Mouse (Mus musculus): ENCODE data around the gene Dnajc7. TPM values are rescaled to one million over a fixed set of nuclear protein-coding genes. Genes with fewer than 3 reads are reported as not detected.

The Dnajc7 gene
- polyA plus RNA-seq, 1 experiment from 2014 or later: 91.9 TPM

DNA sequence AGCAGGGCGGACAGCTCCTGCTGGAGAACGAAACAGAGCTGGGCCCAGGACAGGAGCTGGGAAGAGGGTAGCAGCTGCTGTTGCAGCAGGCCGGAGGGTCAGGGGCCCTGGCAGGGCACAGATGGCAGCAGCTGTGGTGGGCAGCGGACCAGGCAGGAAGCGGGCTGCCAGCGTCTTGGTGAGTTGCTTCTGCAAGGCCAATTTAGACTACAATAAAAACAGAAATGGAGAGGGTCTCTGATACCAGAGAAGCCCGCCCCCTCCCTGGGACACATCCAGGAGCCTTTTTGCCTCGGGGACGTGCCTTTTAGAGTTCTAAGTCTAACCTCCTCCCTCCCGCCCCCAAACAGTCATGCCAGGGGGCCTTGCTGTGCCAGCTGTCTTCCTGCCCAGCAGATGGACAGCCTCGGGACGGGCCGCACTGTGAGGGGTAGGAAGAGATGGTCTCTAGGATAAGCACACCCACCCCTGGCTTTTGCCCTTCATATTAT lies 8.9 kb upstream of the Dnajc7 start:
- Histone ChIP-seq H3K9me3 (ENCODE audit: control insufficient read depth, low read length) (no peaks in the 10 kb centered on the region), H3K4me1 (replicated peaks; ENCODE audit: control insufficient read depth, insufficient read depth) (no peaks in the 10 kb centered on the region; the same call in 1 of the 2 replicates), H3K36me3 (ENCODE audit: control insufficient read depth, insufficient read depth, low read length) (peaks cover 10% of the 10 kb centered on the region), H3K9ac (ENCODE audit: low read length) (no peak overlapping the region; the same call in 1 of the 2 replicates), H3K4me2 (replicated peaks; ENCODE audit: low read depth) (no peak overlapping the region), H3K27me3 (ENCODE audit: control insufficient read depth, insufficient read depth, low read length) (no peaks in the 10 kb centered on the region), H3K4me3 (ENCODE audit: low read depth, low read length) (no peak overlapping the region), H3K27ac (replicated peaks) (no peak overlapping the region)
- ATAC-seq (ENCODE audit: low FRiP score, low TSS enrichment) (no peak), DNase-seq (ENCODE audit: low spot score) (no peak)
- TF ChIP-seq CTCF (IDR thresholded peaks at IDR 0.05; ENCODE audit: low read depth) (no peak), EP300 (optimal IDR thresholded peaks at IDR 0.05) (no peak)
- 54% methylated on average over 13 of the region's 13 CpGs for WGBS

DNA sequence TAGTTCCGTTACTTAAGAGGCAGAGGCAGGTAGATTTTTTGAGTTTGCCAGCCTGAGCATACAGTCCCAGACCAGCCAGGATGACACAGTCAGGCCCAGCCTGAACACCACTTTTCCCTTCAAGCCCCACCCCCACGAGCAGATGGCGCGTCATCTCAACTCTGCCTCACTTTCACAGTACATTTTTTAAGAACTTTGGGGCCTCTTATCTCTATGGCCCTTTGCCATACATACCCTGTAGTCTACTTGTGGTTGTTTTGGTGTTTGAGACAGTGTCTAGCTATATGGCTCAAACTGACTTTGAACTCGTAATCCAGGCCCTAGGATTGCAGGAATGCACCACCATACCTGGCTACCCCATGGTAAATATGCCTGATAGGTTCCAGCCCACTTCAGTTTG lies 8.1 kb upstream of the Dnajc7 start:
- WGBS: 91% methylated on average over 5 of the region's 5 CpGs
- no peak for DNase-seq (ENCODE audit: low spot score)

DNA sequence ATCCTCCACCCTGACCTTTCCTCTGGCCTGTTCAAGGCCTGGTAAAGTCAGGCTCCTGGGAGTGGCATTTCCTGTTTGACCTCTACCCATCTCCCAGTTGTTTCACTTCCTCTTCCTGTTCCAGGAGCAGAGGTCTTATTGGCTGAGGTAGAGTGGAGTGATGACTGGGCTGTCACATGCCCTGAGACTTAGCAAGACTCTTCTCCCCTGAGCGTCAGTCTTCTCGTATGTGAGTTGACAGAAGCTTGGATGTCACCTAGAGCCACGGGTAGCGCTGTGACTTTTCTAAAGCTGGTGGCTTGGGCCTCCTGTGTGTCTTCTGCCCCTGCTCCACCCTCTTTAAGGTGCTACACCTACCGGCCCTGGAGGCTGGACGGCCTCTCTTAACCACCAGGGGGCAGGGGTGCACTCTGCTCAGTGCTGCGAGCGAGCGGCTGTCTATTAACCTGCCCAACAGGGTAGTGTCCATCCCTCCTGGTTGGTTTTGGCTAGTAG lies 6.8 kb upstream of the Dnajc7 start:
- peak; percentile 95 for TF ChIP-seq CTCF (IDR thresholded peaks at IDR 0.05; ENCODE audit: low read depth)
- no peak for TF ChIP-seq EP300 (optimal IDR thresholded peaks at IDR 0.05)
- WGBS: 19% methylated on average over 9 of the region's 9 CpGs
- H3K9ac ChIP-seq (ENCODE audit: low read length): no peak overlapping the region
- H3K4me1 ChIP-seq (replicated peaks; ENCODE audit: control insufficient read depth, insufficient read depth): no peaks in the 10 kb centered on the region; the same call in 1 of the 2 replicates
- H3K4me3 ChIP-seq (ENCODE audit: low read depth, low read length): no peak overlapping the region
- no peak overlapping the region for H3K4me2 ChIP-seq (replicated peaks; ENCODE audit: low read depth)
- no peaks in the 10 kb centered on the region for H3K27me3 ChIP-seq (ENCODE audit: control insufficient read depth, insufficient read depth, low read length)
- peak overlapping the region; percentile 61; the same call in 1 of the 2 replicates for H3K27ac ChIP-seq (replicated peaks)
- H3K36me3 ChIP-seq (ENCODE audit: control insufficient read depth, insufficient read depth, low read length): peaks cover 10% of the 10 kb centered on the region
- no peaks in the 10 kb centered on the region for H3K9me3 ChIP-seq (ENCODE audit: control insufficient read depth, low read length)
- DNase-seq (ENCODE audit: low spot score): peak; percentile 89
- peak; percentile 80 for ATAC-seq (ENCODE audit: low FRiP score, low TSS enrichment)

More for the DNA sequence above, 8.1 kb upstream of the Dnajc7 start:
- Histone ChIP-seq H3K4me2 (replicated peaks; ENCODE audit: low read depth) (no peak overlapping the region), H3K4me3 (ENCODE audit: low read depth, low read length) (no peak overlapping the region), H3K9ac (ENCODE audit: low read length) (no peak overlapping the region), H3K27ac (replicated peaks) (no peak overlapping the region), H3K36me3 (ENCODE audit: control insufficient read depth, insufficient read depth, low read length) (peaks cover 10% of the 10 kb centered on the region), H3K9me3 (ENCODE audit: control insufficient read depth, low read length) (no peaks in the 10 kb centered on the region), H3K4me1 (replicated peaks; ENCODE audit: control insufficient read depth, insufficient read depth) (no peaks in the 10 kb centered on the region; the same call in 1 of the 2 replicates), H3K27me3 (ENCODE audit: control insufficient read depth, insufficient read depth, low read length) (no peaks in the 10 kb centered on the region)
- TF ChIP-seq CTCF (IDR thresholded peaks at IDR 0.05; ENCODE audit: low read depth): no peak
- no peak for TF ChIP-seq EP300 (optimal IDR thresholded peaks at IDR 0.05)
- ATAC-seq (ENCODE audit: low FRiP score, low TSS enrichment): no peak

DNA sequence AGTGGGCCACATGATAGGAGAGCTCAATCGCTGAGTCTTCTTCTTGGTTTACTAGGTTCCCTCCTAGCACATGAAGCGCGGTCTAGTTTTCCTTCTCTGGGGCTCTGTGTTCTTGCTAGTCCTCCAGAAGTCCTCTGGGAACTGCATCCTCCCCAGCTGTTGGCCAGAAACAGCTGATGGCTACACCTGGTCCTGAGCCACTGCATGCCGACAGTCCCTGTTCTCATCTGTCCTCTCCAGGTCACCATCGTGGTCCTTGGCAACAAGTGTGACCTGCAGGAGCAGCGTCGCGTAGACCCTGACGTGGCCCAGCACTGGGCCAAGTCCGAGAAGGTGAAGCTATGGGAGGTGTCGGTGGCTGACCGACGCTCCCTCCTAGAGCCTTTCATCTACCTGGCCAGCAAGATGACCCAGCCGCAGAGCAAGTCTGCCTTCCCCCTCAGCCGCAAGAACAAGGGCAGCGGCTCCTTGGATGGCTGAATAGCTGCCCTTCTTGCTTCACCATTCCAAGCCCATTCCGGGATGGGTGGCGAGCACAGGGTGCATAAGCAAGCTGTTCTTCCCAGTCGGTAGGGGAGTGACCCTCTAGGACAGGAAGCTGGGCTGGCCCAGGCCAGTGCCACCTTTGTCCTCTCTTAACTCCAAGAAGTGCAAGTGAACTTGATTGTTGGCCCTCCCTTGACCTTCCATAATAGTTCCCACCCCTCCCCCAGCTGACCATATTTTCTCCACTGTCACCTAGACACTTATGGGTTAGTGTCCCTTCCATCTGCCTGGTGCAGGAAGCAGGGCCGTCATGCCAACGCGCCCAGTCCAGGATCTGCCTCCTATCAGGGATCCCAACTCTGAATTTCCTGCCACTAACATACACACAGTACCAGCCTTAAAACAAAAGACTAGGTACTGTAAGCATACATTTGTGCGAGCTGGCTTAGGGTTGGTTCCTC lies 6.1 kb upstream of the Dnajc7 start:
- Histone ChIP-seq H3K27ac (replicated peaks) (peak overlapping the region; percentile 61), H3K36me3 (ENCODE audit: control insufficient read depth, insufficient read depth, low read length) (peaks cover 10% of the 10 kb centered on the region), H3K27me3 (ENCODE audit: control insufficient read depth, insufficient read depth, low read length) (no peaks in the 10 kb centered on the region), H3K9me3 (ENCODE audit: control insufficient read depth, low read length) (no peaks in the 10 kb centered on the region), H3K4me3 (ENCODE audit: low read depth, low read length) (no peak overlapping the region), H3K4me2 (replicated peaks; ENCODE audit: low read depth) (no peak overlapping the region), H3K9ac (ENCODE audit: low read length) (no peak overlapping the region), H3K4me1 (replicated peaks; ENCODE audit: control insufficient read depth, insufficient read depth) (no peaks in the 10 kb centered on the region; the same call in 1 of the 2 replicates)
- TF ChIP-seq EP300 (optimal IDR thresholded peaks at IDR 0.05) (no peak), CTCF (IDR thresholded peaks at IDR 0.05; ENCODE audit: low read depth) (no peak)
- 90% methylated on average over 23 of the region's 23 CpGs for WGBS
- ATAC-seq (ENCODE audit: low FRiP score, low TSS enrichment) (no peak), DNase-seq (ENCODE audit: low spot score) (no peak)

DNA sequence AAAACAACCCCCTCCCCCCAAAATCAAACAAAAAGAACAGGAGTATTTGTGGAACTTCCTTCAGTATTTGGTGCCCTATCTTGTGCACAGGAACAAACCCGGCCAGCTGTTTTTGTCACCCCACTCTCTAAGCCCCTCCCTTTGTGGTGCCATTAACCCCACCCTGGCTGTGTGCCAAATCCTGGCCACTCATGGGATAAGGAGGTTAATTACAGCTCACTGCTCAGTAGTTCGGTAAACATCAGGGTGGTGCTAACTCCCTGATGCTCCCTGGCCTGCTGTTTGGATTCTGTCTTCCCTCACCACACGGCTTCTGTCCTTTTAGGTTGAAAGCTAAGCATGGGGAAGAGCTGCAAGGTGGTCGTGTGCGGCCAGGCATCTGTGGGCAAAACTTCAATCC lies 3.9 kb upstream of the Dnajc7 start:
- H3K4me1 ChIP-seq (replicated peaks; ENCODE audit: control insufficient read depth, insufficient read depth): no peaks in the 10 kb centered on the region; the same call in 1 of the 2 replicates
- H3K4me2 ChIP-seq (replicated peaks; ENCODE audit: low read depth): peak overlapping the region; percentile 58
- no peaks in the 10 kb centered on the region for H3K9me3 ChIP-seq (ENCODE audit: control insufficient read depth, low read length)
- 34% methylated on average over 5 of the region's 5 CpGs for WGBS
- TF ChIP-seq EP300 (optimal IDR thresholded peaks at IDR 0.05) (no peak), CTCF (IDR thresholded peaks at IDR 0.05; ENCODE audit: low read depth) (no peak)
- H3K27me3 ChIP-seq (ENCODE audit: control insufficient read depth, insufficient read depth, low read length): no peaks in the 10 kb centered on the region
- peak overlapping the region; percentile 2; the same call in 1 of the 2 replicates for H3K4me3 ChIP-seq (ENCODE audit: low read depth, low read length)
- peaks cover 10% of the 10 kb centered on the region for H3K36me3 ChIP-seq (ENCODE audit: control insufficient read depth, insufficient read depth, low read length)
- peak overlapping the region; percentile 48; the same call in 1 of the 2 replicates for H3K9ac ChIP-seq (ENCODE audit: low read length)
- H3K27ac ChIP-seq (replicated peaks): peak overlapping the region; percentile 94
- peak; percentile 92 for DNase-seq (ENCODE audit: low spot score)
- peak; percentile 47 for ATAC-seq (ENCODE audit: low FRiP score, low TSS enrichment)

Data from stomach, postnatal 0 days (tissue).